Mouse (Mus musculus) kidney, adult 2 months (tissue): ENCODE measurements around the gene March10. TPM values are rescaled to one million over a fixed set of nuclear protein-coding genes. Genes with fewer than 3 reads are reported as not detected.

Experiments used
- DNase-seq: peaks from one replicate; pipeline ENCODE4 v3.0.0; 2021
- H3K27ac ChIP-seq: fragments of 200-500 bp; 2 replicates; pipeline ENCODE4 v1.5.1; 2012; ENCODE audit warnings: low read depth, low read length, control low read depth, inconsistent platforms; ENCODE audit not compliant: insufficient read depth
- H3K27me3 ChIP-seq: fragments of 200-500 bp; replicated peaks from 2 replicates; pipeline ENCODE4 v1.6.1; 2012; ENCODE audit warnings: mild to moderate bottlenecking, moderate library complexity, low read length, inconsistent platforms; ENCODE audit not compliant: control insufficient read depth, insufficient read depth
- H3K36me3 ChIP-seq: fragments of 200-500 bp; 2 replicates; pipeline ENCODE4 v1.6.1; 2012; ENCODE audit warnings: mild to moderate bottlenecking, moderate library complexity, low read length, inconsistent platforms; ENCODE audit not compliant: control insufficient read depth, insufficient read depth
- H3K4me1 ChIP-seq: fragments of 200-500 bp; 2 replicates; pipeline ENCODE4 v1.6.1; 2011; ENCODE audit warnings: low read length; ENCODE audit not compliant: control insufficient read depth, insufficient read depth
- H3K4me3 ChIP-seq: fragments of 200-500 bp; 2 replicates; pipeline ENCODE4 v1.5.1; 2011; ENCODE audit warnings: mild to moderate bottlenecking, low read depth, low read length, control low read depth; ENCODE audit not compliant: insufficient read depth
- CTCF ChIP-seq: fragments of 200-500 bp; conservative IDR thresholded peaks from 2 replicates; pipeline ENCODE4 v1.5.1; 2011; ENCODE audit warnings: low read depth, mild to moderate bottlenecking, control low read depth, low read length, moderate library complexity, mixed read lengths; ENCODE audit not compliant: insufficient read depth, insufficient read length
- POLR2A ChIP-seq: fragments of 200-500 bp; IDR thresholded peaks from one replicate; pipeline ENCODE4 v1.6.1; 2011; ENCODE audit warnings: low read depth, low read length, control low read depth
- WGBS: fragments of 180-500 bp; shearing (Covaris S2); methylation state at CpG from one replicate; pipeline ENCODE4 v1.1.7; 2018; 5-methylcytosine and 5-hydroxymethylcytosine counted together
- polyA plus RNA-seq: library from polyadenylated mRNA; depleted of rRNA; stranded (reverse); fragments of >200 nt; gene quantifications from 2 replicates; pipeline ENCODE4 v1.2.3, GENCODE M21; 2012

The March10 gene
- polyA plus RNA-seq, 1 experiment: 1.8 TPM

DNA sequence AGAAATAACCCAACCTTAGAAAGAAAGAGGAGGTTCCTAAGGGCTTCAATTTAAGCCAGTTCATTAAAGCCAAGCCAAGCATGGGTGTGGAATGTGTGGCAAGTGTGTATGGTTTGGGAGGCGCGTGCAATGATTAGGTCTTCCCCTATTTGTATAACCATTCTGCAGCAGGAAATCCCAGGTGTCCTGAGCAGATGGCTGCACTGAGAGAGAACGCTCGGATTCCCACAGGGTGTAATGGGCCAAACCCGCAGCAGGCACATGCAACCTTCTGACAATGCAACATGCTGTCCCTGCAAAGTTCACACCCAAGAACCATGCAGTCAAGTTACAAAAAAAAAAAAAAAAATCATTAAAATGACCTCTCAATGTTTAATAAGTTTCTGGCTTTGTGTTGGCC, 10.8 kb downstream of the March10 start:
- TF ChIP-seq POLR2A: no peak
- no peak for TF ChIP-seq CTCF
- no peaks in the 10 kb centered on the region for H3K27me3 ChIP-seq
- no peak overlapping the region for H3K27ac ChIP-seq
- H3K4me3 ChIP-seq: no peak overlapping the region
- no peak for DNase-seq
- no peaks in the 10 kb centered on the region for H3K36me3 ChIP-seq
- 76% methylated on average over 5 of the region's 5 CpGs for WGBS
- no peaks in the 10 kb centered on the region for H3K4me1 ChIP-seq

DNA sequence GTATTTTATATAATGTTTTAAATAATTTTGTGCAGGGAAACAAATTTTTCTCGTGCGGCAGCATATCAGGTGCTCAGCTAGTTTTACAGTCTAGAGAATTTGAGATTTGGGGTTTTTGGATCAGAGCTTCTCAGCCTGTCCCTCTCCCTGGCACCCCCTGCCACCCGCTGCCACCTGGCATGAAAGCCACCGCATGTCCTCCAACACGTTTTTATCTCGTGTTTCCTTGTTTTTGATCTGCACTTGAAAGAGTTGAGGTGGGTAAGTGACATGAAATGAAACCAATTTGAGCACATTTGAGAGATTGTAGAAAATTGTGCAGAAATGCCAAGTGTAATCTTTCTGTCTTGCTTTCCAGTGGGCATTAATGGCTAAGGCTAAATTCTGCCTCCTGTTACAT, 11.6 kb downstream of the March10 start:
- no peak overlapping the region for H3K27ac ChIP-seq
- TF ChIP-seq POLR2A (no peak), CTCF (no peak)
- H3K36me3 ChIP-seq: no peaks in the 10 kb centered on the region
- no peak overlapping the region for H3K4me3 ChIP-seq
- 0 out of 2 replicates have a peak, but pooled peaks cover 2% of the 10 kb centered on the region for H3K4me1 ChIP-seq
- WGBS: 80% methylated on average over 6 of the region's 6 CpGs
- H3K27me3 ChIP-seq: no peaks in the 10 kb centered on the region
- DNase-seq: no peak

DNA sequence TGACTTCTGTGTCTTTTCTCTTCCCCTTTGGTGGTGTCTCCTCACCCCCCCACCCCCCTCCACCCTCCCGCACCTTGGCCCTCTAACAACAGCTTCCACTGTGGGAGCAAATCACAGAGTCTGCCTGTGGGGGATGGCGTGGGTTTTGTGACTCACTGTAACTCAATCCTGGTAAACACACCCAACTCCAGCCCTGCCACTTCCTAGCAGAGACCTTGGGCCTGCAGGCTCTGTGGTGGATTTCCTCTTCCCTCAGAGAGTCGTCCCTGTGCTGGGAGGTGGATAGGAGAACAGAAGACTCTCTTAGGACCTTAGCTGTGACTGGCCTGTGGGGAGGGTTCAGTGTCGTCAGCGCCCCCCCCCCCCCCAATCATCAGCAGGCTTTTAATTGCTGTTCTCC, 13.0 kb downstream of the March10 start:
- TF ChIP-seq POLR2A: no peak
- no peak for TF ChIP-seq CTCF
- no peak overlapping the region for H3K4me3 ChIP-seq
- H3K27ac ChIP-seq: no peak overlapping the region
- no peak for DNase-seq
- WGBS: 59% methylated on average over 5 of the region's 5 CpGs
- no peaks in the 10 kb centered on the region for H3K27me3 ChIP-seq
- H3K36me3 ChIP-seq: no peaks in the 10 kb centered on the region
- 0 out of 2 replicates have a peak, but pooled peaks cover 4% of the 10 kb centered on the region for H3K4me1 ChIP-seq

DNA sequence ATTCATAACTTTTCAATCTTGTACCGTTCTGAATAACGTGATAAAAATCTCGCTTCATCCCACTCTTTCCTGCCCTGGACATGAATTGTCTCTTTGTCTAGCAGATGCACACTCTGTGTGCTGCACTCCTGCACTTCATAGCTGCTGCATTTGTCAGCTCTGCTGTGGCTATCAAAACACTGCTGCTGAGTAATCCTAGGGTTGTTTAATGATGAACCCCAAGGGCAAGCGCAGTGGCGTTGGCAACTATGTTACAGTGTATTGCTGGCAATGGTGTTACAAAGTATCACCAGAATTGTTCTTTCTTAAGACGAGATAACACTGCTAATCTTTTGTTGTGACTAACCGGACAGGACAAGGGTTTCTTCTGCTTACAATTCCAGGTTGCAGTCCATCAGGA, 16.7 kb downstream of the March10 start:
- Histone ChIP-seq H3K4me3 (no peak overlapping the region), H3K4me1 (0 out of 2 replicates have a peak, but pooled peaks cover 4% of the 10 kb centered on the region), H3K27me3 (no peaks in the 10 kb centered on the region), H3K27ac (no peak overlapping the region), H3K36me3 (no peaks in the 10 kb centered on the region)
- DNase-seq: no peak
- WGBS: 66% methylated on average over 7 of the region's 7 CpGs
- TF ChIP-seq CTCF (no peak), POLR2A (no peak)

DNA sequence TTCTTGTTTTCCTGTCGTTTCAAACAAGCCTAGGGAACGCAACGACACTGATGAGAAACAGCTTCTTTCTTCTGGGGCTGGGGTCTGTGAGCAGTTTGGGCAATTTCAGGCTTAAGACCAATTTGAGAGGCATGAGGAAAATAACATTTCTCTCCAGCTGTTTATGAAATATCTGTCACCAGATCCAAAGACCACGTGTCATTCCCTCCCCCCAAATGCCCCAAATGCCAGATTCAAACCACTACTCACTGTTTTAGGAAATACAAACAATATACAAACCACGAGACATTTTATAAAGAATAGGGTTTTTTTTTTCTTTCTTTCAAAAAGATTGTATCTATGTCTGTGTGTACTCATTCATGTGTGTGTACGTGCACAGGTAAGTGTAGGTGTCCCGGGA, 17.6 kb downstream of the March10 start:
- no peak for TF ChIP-seq CTCF
- TF ChIP-seq POLR2A: no peak
- Histone ChIP-seq H3K36me3 (no peaks in the 10 kb centered on the region), H3K27ac (no peak overlapping the region), H3K4me3 (no peak overlapping the region), H3K4me1 (0 out of 2 replicates have a peak, but pooled peaks cover 4% of the 10 kb centered on the region), H3K27me3 (no peaks in the 10 kb centered on the region)
- no peak for DNase-seq
- WGBS: 82% methylated on average over 7 of the region's 7 CpGs

DNA sequence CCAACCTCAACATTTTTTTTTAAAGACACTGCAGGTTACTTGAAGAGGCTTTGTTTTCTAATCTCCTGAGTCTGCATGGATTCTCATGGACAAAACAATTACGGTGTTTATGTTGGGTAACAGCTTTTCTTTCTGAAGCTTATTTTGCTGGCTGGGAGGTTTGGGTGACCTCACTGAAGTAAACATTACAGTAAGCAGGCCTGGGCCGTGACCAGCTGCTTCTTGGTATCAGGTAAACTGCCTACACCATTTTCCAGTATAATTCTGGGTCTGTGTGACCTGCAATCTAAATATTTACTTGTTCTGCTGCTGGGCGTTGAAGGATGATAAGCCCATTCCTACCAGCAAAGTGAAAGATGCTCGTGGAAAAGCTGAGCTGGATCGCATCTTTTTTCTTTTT, 30.1 kb downstream of the March10 start:
- no peak overlapping the region for H3K27ac ChIP-seq
- 83% methylated on average over 5 of the region's 5 CpGs for WGBS
- no peak overlapping the region for H3K4me3 ChIP-seq
- no peaks in the 10 kb centered on the region; the same call in 1 of the 2 replicates for H3K27me3 ChIP-seq
- H3K36me3 ChIP-seq: no peaks in the 10 kb centered on the region
- DNase-seq: no peak
- no peaks in the 10 kb centered on the region for H3K4me1 ChIP-seq
- no peak for TF ChIP-seq POLR2A
- TF ChIP-seq CTCF: no peak

DNA sequence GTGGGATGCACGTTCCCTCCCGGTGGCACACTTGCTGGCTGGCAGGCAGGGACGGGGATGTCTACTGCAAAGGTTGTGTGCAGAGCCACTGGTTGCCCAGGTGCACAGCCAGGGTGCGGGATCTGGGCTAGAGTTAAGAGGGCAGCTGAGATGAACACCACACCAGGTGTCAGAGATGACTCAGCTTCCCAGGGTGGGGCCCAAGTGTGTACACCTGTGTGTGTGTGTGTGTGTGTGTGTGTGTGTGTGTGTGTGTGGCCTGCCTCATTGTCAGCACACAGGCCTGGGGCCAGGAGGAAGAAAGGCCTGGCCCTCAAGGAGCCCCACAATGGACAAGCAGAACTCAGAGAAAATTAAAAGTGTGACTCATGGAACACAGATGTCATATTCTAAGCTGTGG, 31.9 kb downstream of the March10 start:
- Histone ChIP-seq H3K36me3 (no peaks in the 10 kb centered on the region), H3K4me3 (no peak overlapping the region), H3K27me3 (no peaks in the 10 kb centered on the region; the same call in 1 of the 2 replicates), H3K27ac (no peak overlapping the region), H3K4me1 (no peaks in the 10 kb centered on the region)
- no peak for TF ChIP-seq CTCF
- no peak for DNase-seq
- WGBS: 94% methylated on average over 4 of the region's 4 CpGs
